Mouse (Mus musculus) ES-Bruce4 (cell line): ENCODE measurements around the gene Blm. TPM values are rescaled to one million over a fixed set of nuclear protein-coding genes. Genes with fewer than 3 reads are reported as not detected.

ENCODE experiments used
- H3K27ac ChIP-seq: 2 replicates; pipeline ENCODE4 v1.5.1; 2012; ENCODE audit warnings: low read length, inconsistent platforms; ENCODE audit not compliant: insufficient read depth
- H3K27me3 ChIP-seq: 2 replicates; pipeline ENCODE4 v1.6.1; 2012; ENCODE audit warnings: mild to moderate bottlenecking, low read length, inconsistent platforms; ENCODE audit not compliant: control insufficient read depth, poor library complexity, insufficient read depth, severe bottlenecking
- H3K36me3 ChIP-seq: 2 replicates; pipeline ENCODE4 v1.6.1; 2012; ENCODE audit warnings: inconsistent platforms, mild to moderate bottlenecking, low read length, moderate library complexity; ENCODE audit not compliant: control insufficient read depth, poor library complexity, insufficient read depth, severe bottlenecking
- H3K4me1 ChIP-seq: one replicate; pipeline ENCODE4 v1.8.1; 2011; ENCODE audit warnings: low read length; ENCODE audit not compliant: control insufficient read depth, insufficient read depth
- H3K4me3 ChIP-seq: 2 replicates; pipeline ENCODE4 v1.5.1; 2011; ENCODE audit warnings: low read depth, mild to moderate bottlenecking, low read length
- H3K9ac ChIP-seq: 2 replicates; pipeline ENCODE4 v1.6.1; 2012; ENCODE audit warnings: low read depth, mild to moderate bottlenecking, inconsistent platforms; ENCODE audit not compliant: poor library complexity, severe bottlenecking
- H3K9me3 ChIP-seq: replicated peaks from 2 replicates; pipeline ENCODE4 v1.6.1; 2012; ENCODE audit warnings: mild to moderate bottlenecking, low read length, inconsistent platforms; ENCODE audit not compliant: control insufficient read depth, poor library complexity, insufficient read depth, severe bottlenecking
- CTCF ChIP-seq: IDR thresholded peaks from one replicate; pipeline ENCODE4 v1.8.1; 2011; ENCODE audit warnings: low read depth, low read length
- EP300 ChIP-seq: IDR thresholded peaks from 2 replicates; pipeline ENCODE4 v1.6.1; 2011; ENCODE audit warnings: low read depth, low read length; ENCODE audit not compliant: insufficient read depth
- POLR2A ChIP-seq: IDR thresholded peaks from one replicate; pipeline ENCODE4 v1.8.1; 2011; ENCODE audit warnings: low read length; ENCODE audit not compliant: insufficient read depth
- polyA plus RNA-seq: library from polyadenylated mRNA; stranded (reverse); fragments of >200 nt; gene quantifications from 2 replicates; pipeline ENCODE4 v1.2.4, GENCODE M21; 2011; ENCODE audit warnings: low read depth; ENCODE audit not compliant: missing spikeins, insufficient read depth, insufficient read length

The Blm gene
- polyA plus RNA-seq, 1 experiment, result 139 TPM

- TF ChIP-seq CTCF (no peak), POLR2A (no peak), EP300 (no peak)
These were observed 120.5 kb downstream of the Blm start for GRCm38 (mm10) chr7:80414303-80414855.

DNA sequence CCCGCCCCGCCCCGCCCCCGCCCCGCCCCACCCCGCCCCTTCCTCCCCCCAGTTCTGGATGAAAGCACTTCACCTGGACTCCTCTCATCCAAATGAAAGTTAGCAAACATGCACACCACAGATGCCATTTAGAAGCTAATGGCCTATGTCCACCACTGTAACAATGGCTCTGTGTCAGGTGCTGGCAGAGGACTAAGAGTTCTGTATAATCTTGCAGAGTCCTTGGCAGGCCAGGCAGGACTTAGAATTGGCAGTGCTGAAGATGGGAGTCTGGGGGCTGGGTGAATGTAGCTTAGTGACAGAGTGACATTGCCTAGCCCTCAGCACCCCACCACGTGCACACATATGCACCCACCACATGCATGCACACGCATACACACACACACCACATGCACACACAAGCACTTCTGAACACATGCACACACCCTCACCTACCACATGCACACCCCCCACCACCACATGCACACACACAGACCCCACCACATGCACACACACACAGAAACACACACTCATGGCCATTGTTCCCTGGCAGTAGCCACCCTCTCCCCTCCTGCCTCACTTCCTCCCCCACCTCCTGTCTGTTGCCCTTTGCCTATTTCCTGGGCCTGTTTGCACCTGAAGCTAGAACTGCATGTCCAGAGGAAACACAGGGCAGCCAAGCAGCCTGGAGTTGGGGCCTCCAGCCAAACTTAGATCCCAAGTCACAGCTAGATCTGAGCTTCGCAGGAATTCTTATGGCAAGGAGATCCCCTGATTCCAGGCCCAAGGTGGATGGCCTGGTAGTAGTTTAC lies 121.2 kb downstream of the Blm start:
- TF ChIP-seq EP300, result no peak
- no peak for TF ChIP-seq POLR2A
- no peak for TF ChIP-seq CTCF
- Histone ChIP-seq H3K27ac (no peak overlapping the region), H3K9ac (no peak overlapping the region)

More at GRCm38 (mm10) chr7:80414303-80414855, 120.5 kb downstream of the Blm start:
- Histone ChIP-seq H3K9me3 (no peaks in the 10 kb centered on the region), H3K27ac (no peak overlapping the region), H3K36me3 (no peaks in the 10 kb centered on the region), H3K4me1 (no peaks in the 10 kb centered on the region), H3K9ac (no peak overlapping the region), H3K27me3 (no peaks in the 10 kb centered on the region), H3K4me3 (no peak overlapping the region)

GRCm38 (mm10) chr7:80412781-80413180 lies 122.1 kb downstream of the Blm start:
- H3K36me3 ChIP-seq, result no peaks in the 10 kb centered on the region
- no peak overlapping the region for H3K4me3 ChIP-seq
- no peaks in the 10 kb centered on the region for H3K27me3 ChIP-seq
- no peaks in the 10 kb centered on the region for H3K4me1 ChIP-seq
- no peak for TF ChIP-seq EP300
- no peak for TF ChIP-seq POLR2A
- no peak for TF ChIP-seq CTCF
- no peak overlapping the region for H3K27ac ChIP-seq
- H3K9me3 ChIP-seq, result no peaks in the 10 kb centered on the region
- no peak overlapping the region for H3K9ac ChIP-seq

More for the DNA sequence above, 121.2 kb downstream of the Blm start:
- H3K36me3 ChIP-seq, result no peaks in the 10 kb centered on the region
- H3K27me3 ChIP-seq, result no peaks in the 10 kb centered on the region
- no peaks in the 10 kb centered on the region for H3K4me1 ChIP-seq
- H3K4me3 ChIP-seq, result no peak overlapping the region
- H3K9me3 ChIP-seq, result no peaks in the 10 kb centered on the region

- Histone ChIP-seq H3K9me3 (no peaks in the 10 kb centered on the region), H3K4me3 (no peak overlapping the region), H3K36me3 (no peaks in the 10 kb centered on the region), H3K27me3 (no peaks in the 10 kb centered on the region), H3K4me1 (no peaks in the 10 kb centered on the region), H3K27ac (no peak overlapping the region), H3K9ac (no peak overlapping the region)
- no peak for TF ChIP-seq CTCF
- TF ChIP-seq EP300, result no peak
- TF ChIP-seq POLR2A, result no peak
These were observed 122.6 kb downstream of the Blm start for GRCm38 (mm10) chr7:80412279-80412678.

DNA sequence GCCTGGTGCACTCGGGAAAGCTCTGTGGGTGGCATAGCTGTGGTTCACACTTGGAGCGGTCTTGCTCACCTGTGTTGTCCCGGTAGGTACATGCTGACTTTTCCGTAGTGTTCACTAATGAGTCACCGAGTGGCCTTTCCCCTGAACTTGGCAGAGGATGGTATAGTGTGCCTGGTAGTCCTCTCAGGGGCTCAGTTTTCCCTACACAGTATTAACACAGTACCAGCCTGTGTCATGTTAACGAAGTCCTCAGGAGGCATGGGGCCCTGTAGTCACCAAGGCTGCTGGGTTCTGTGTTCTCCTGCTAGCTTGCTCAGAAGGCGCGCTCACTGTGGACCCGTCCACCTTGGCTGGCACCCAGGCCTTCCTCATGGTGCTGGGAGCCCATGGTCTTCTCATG lies 124.5 kb downstream of the Blm start:
- no peak for TF ChIP-seq EP300
- TF ChIP-seq CTCF, result no peak
- no peak for TF ChIP-seq POLR2A
- Histone ChIP-seq H3K9ac (no peak overlapping the region), H3K27ac (no peak overlapping the region), H3K36me3 (no peaks in the 10 kb centered on the region), H3K9me3 (no peaks in the 10 kb centered on the region), H3K27me3 (no peaks in the 10 kb centered on the region), H3K4me1 (no peaks in the 10 kb centered on the region), H3K4me3 (no peak overlapping the region)

DNA sequence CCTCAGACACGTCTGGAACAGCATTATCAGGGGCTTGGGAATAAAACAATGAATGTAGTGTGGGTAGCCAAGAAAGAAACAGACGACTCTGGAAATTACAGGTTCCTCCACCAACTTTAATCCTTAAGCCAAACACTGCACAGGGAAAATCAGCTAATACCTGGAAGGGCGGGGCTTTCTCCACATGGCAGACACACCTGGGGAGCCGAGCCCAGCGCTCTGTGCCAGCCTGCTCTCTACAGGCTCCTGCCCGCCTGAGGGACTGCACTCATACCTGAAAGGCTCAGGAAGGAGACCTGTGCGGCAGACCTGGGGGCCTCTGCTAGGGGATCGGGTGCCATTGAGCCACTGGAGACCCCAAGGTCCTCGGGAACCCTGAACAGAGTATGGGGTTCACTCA lies 127.2 kb downstream of the Blm start:
- Histone ChIP-seq H3K27me3 (no peaks in the 10 kb centered on the region), H3K36me3 (no peaks in the 10 kb centered on the region), H3K4me3 (no peak overlapping the region), H3K9ac (no peak overlapping the region), H3K9me3 (no peaks in the 10 kb centered on the region), H3K27ac (no peak overlapping the region), H3K4me1 (peaks cover 1% of the 10 kb centered on the region)
- no peak for TF ChIP-seq CTCF
- no peak for TF ChIP-seq EP300
- no peak for TF ChIP-seq POLR2A
